Mouse (Mus musculus) CH12.LX (cell line): ENCODE results near the gene Tnfsf10. TPM values are rescaled to one million over a fixed set of nuclear protein-coding genes. Genes with fewer than 3 reads are reported as not detected.

ENCODE experiments used
- DNase-seq: peaks from one replicate; pipeline ENCODE4 v3.0.0-alpha.2; 2013; ENCODE audit errors: extremely low read depth
- H3K27ac ChIP-seq: 2 replicates; pipeline ENCODE4 v1.5.1; 2012; ENCODE audit warnings: low read depth, mild to moderate bottlenecking, control low read depth, moderate library complexity; ENCODE audit not compliant: insufficient read depth
- H3K27me3 ChIP-seq: replicated peaks from 2 replicates; pipeline ENCODE3; 2012; ENCODE audit warnings: inconsistent platforms
- H3K36me3 ChIP-seq, 2 experiments: replicated peaks in 1 of 2; 2 replicates each; pipeline versions ENCODE3 to v1.6.1; 2012; ENCODE audit warnings: inconsistent platforms in 1 of 2, low read length in 1 of 2, mild to moderate bottlenecking in 1 of 2, mixed read lengths in 1 of 2, moderate library complexity in 1 of 2; ENCODE audit not compliant: control insufficient read depth in 1 of 2, insufficient read depth in 1 of 2
- H3K4me1 ChIP-seq, 2 experiments: 2 replicates each; pipeline ENCODE4 v1.6.1; 2012; ENCODE audit warnings: inconsistent platforms in 1 of 2, moderate library complexity in 1 of 2; ENCODE audit not compliant: insufficient read depth in 2 of 2, control insufficient read depth in 1 of 2
- H3K4me2 ChIP-seq: 2 replicates; pipeline ENCODE4 v1.6.1; 2012; ENCODE audit warnings: low read depth, mild to moderate bottlenecking, control low read depth; ENCODE audit not compliant: poor library complexity, insufficient read depth, severe bottlenecking
- H3K4me3 ChIP-seq, 3 experiments: fragments of 150-350 bp in 1 of 3; sonication (generic) in 1 of 3; replicated peaks in 1 of 3; 2 replicates each; pipeline versions ENCODE3 to v1.5.1; 2011 to 2012; ENCODE audit warnings: low read depth in 2 of 3, low read length in 2 of 3, mild to moderate bottlenecking in 2 of 3, moderate library complexity in 2 of 3, control low read depth in 1 of 3, improper control_type of control experiment in 1 of 3, inconsistent platforms in 1 of 3, mixed read lengths in 1 of 3; ENCODE audit not compliant: poor library complexity in 1 of 3
- H3K79me2 ChIP-seq: replicated peaks from 2 replicates; pipeline ENCODE4 v1.6.1; 2012; ENCODE audit warnings: mild to moderate bottlenecking, moderate library complexity; ENCODE audit not compliant: control insufficient read depth, poor library complexity, insufficient read depth, severe bottlenecking; ENCODE audit errors: extremely low read depth
- H3K9ac ChIP-seq: 2 replicates; pipeline ENCODE4 v1.6.1; 2012; ENCODE audit warnings: low read depth, mild to moderate bottlenecking, control low read depth, moderate library complexity; ENCODE audit not compliant: insufficient read depth
- H3K9me3 ChIP-seq: replicated peaks from 2 replicates; pipeline ENCODE3; 2012; ENCODE audit warnings: low read length, inconsistent platforms, mixed read lengths
- BHLHE40 ChIP-seq: IDR thresholded peaks from 2 replicates; pipeline ENCODE4 v1.6.1; 2011; ENCODE audit warnings: mild to moderate bottlenecking, low read depth, low read length, improper control_type of control experiment
- CTCF ChIP-seq, 2 experiments: IDR thresholded peaks in 1 of 2; conservative IDR thresholded peaks in 1 of 2; 2 replicates each; pipeline ENCODE4 v1.5.1; 2011 to 2012; ENCODE audit warnings: low read depth in 2 of 2, low read length in 2 of 2, improper control_type of control experiment in 1 of 2, inconsistent platforms in 1 of 2, mild to moderate bottlenecking in 1 of 2, moderate library complexity in 1 of 2
- ELF1 ChIP-seq: IDR thresholded peaks from 2 replicates; pipeline ENCODE4 v1.6.1; 2014; ENCODE audit warnings: low read depth, mild to moderate bottlenecking, inconsistent platforms, low read length, improper control_type of control experiment
- GABPA ChIP-seq: IDR thresholded peaks from 2 replicates; pipeline ENCODE4 v1.6.1; 2012; ENCODE audit warnings: low read depth, low read length, improper control_type of control experiment, inconsistent platforms; ENCODE audit not compliant: insufficient replicate concordance
- MEF2A ChIP-seq: IDR thresholded peaks from 2 replicates; pipeline ENCODE4 v1.6.1; 2014; ENCODE audit warnings: low read depth, mild to moderate bottlenecking, inconsistent platforms, low read length, improper control_type of control experiment, borderline replicate concordance
- NRF1 ChIP-seq: IDR thresholded peaks from 2 replicates; pipeline ENCODE4 v1.6.1; 2014; ENCODE audit warnings: low read depth, mild to moderate bottlenecking, inconsistent platforms, low read length, improper control_type of control experiment, moderate library complexity
- POLR2AphosphoS2 ChIP-seq: IDR thresholded peaks from 2 replicates; pipeline ENCODE4 v1.6.1; 2011; ENCODE audit warnings: low read depth, low read length, improper control_type of control experiment
- RCOR1 ChIP-seq: conservative IDR thresholded peaks from 2 replicates; pipeline ENCODE4 v1.6.1; 2012; ENCODE audit warnings: low read depth, mild to moderate bottlenecking, inconsistent platforms, low read length, improper control_type of control experiment
- SMC3 ChIP-seq: IDR thresholded peaks from 2 replicates; pipeline ENCODE4 v1.6.1; 2011; ENCODE audit warnings: low read depth, low read length, improper control_type of control experiment
- UBTF ChIP-seq: IDR thresholded peaks from 2 replicates; pipeline ENCODE4 v1.6.1; 2012; ENCODE audit warnings: low read depth, mild to moderate bottlenecking, inconsistent platforms, low read length, improper control_type of control experiment, moderate library complexity
- USF2 ChIP-seq: conservative IDR thresholded peaks from 2 replicates; pipeline ENCODE4 v1.6.1; 2011; ENCODE audit warnings: low read depth, low read length, improper control_type of control experiment
- ZC3H11A ChIP-seq: IDR thresholded peaks from 2 replicates; pipeline ENCODE4 v1.6.1; 2012; ENCODE audit warnings: low read depth, mild to moderate bottlenecking, inconsistent platforms, low read length, improper control_type of control experiment
- ZKSCAN1 ChIP-seq: IDR thresholded peaks from 2 replicates; pipeline ENCODE4 v1.6.1; 2012; ENCODE audit warnings: low read depth, inconsistent platforms, low read length, improper control_type of control experiment, borderline replicate concordance
- dilution Hi-C: fragments of 300-500 bp; cut with MboI; formaldehyde crosslinking; loops from 2 replicates; pipeline ENCODE4 v1.14.3; 2020; ENCODE audit warnings: low sequenced_read_pairs; ENCODE audit not compliant: extremely low pct_unique_long_range_greater_than_20kb, extremely low pct_ligation_motif_present
- in situ Hi-C: fragments of 300-500 bp; cut with MboI; formaldehyde crosslinking; loops from 3 replicates; pipeline ENCODE4 v1.14.3; 2019; ENCODE audit warnings: low sequenced_read_pairs, low pct_ligation_motif_present, low pct_unique_long_range_greater_than_20kb, mixed read lengths
- polyA plus RNA-seq: library from polyadenylated mRNA; unstranded; fragments of >175 nt; gene quantifications from 2 replicates; pipeline ENCODE4 v1.2.1, GENCODE M21; 2012; ENCODE audit warnings: low read depth; ENCODE audit not compliant: insufficient read length
- total RNA-seq, 2 experiments: library from RNA; depleted of rRNA; stranded (reverse); fragments of 300-350 nt in 1 of 2; fragments of >200 nt in 1 of 2; gene quantifications; 2 replicates each; pipeline ENCODE4 v1.2.3; 2012 to 2014

Gene Tnfsf10
- total and polyA plus RNA-seq, 3 experiments: 0.17 to 1.0 (median 0.69) TPM

DNA sequence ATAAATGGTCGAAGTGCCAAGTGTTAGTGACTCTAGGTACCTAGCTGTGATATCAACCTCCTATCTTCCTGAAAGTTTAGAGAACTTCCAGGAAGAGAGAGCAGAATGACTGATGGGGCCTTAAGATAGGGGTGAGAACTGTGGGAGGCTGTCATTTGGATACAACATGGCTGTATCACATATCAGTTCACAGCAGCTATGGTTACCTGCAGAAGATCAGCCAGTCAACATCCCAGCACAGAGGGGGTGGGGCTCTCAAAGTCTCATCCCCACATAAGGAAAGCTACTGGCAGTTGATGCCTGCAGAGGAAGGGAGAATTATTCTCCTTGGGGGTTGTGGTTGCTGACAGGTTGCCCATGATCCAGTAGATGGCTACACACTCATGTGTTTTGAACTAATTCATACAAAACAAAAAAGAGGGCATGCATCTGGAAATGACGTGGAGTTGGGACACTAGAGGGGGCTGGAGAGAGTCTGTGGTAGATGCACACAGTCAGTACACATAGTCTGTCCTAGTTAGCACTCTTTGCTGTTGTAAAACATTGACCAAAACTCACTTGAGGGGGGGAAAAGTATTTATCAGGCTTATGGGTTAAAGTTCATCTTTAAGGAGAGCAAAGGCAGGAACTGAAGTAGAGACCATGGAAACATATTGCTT is 2.2 kb upstream of the Tnfsf10 start:
- no peak for DNase-seq
- peaks cover 0 to 12% of the 10 kb centered on the region in 2 experiments; a peak in 1 of 4 replicates for H3K4me1 ChIP-seq
- dilution Hi-C loops: no loop called here

DNA sequence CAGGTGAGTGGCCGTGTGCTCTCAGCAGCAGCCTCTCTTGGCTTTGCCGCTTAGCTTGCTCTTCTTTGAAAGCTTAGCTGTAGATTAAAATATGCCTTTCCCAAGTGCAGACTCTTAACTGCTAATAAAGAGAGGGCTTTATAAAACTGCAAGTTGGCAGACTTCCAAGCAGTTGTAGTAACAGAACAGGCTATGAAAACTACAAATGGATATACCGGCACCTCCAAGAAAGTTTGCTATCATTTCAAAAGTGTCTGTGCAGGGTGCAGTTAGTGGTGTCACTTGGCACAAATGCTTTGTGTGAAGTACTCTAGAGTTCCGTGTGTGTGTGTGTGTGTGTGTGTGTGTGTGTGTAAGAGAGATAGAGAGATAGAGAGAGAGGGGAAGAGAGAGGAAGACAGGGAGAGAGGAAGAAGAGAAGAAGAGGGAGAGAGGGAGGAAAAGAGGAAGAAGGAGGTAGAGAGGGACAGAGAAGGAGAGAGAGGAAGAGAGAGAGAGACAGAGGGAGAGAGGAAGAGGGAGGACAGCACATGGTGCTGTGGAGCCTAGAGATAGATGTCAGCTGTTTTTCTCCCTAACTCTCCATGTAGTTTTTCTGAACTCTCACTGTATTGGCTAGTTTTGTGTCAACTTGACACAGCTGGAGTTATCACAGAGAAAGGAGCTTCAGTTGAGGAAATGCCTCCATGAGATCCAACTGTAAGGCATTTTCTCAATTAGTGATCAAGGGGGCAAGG is 628 bp downstream of the Tnfsf10 start:
- H3K27me3 ChIP-seq: no peaks in the 10 kb centered on the region
- no peaks in the 10 kb centered on the region for H3K36me3 ChIP-seq
- peaks cover 7 to 22% of the 10 kb centered on the region in 2 experiments; a peak in 3 of 4 replicates for H3K4me1 ChIP-seq
- H3K4me2 ChIP-seq: peak overlapping the region; percentile 67
- no peak for TF ChIP-seq BHLHE40
- TF ChIP-seq UBTF: no peak
- no peak for TF ChIP-seq POLR2AphosphoS2
- no peak for TF ChIP-seq SMC3
- no peak for TF ChIP-seq RCOR1
- no peaks in the 10 kb centered on the region for H3K9me3 ChIP-seq
- in situ Hi-C loops: no loop called here
- dilution Hi-C loops: no loop called here
- no peaks in the 10 kb centered on the region for H3K79me2 ChIP-seq
- no peak for DNase-seq
- H3K9ac ChIP-seq: peak overlapping the region; percentile 18; the same call in 1 of the 2 replicates
- peak overlapping the region; percentile 38 to 66 (median 51) for H3K4me3 ChIP-seq
- peak overlapping the region; percentile 43; the same call in 1 of the 2 replicates for H3K27ac ChIP-seq

More for the DNA sequence above, 2.2 kb upstream of the Tnfsf10 start:
- Histone ChIP-seq H3K79me2 (no peaks in the 10 kb centered on the region), H3K36me3 (no peaks in the 10 kb centered on the region), H3K4me3 (no peak overlapping the region), H3K27me3 (no peaks in the 10 kb centered on the region), H3K9ac (no peak overlapping the region), H3K9me3 (no peaks in the 10 kb centered on the region), H3K27ac (no peak overlapping the region), H3K4me2 (no peak overlapping the region)
- in situ Hi-C loops: no loop called here
- TF ChIP-seq POLR2AphosphoS2 (no peak), ZKSCAN1 (peak; percentile 95), ZC3H11A (no peak), SMC3 (peak; percentile 34; the same call in 1 of the 2 replicates), NRF1 (no peak), CTCF (conservative IDR thresholded peaks at IDR 0.05 in 1 of 2, IDR thresholded peaks at IDR 0.05 in 1 of 2; ENCODE audit: low read depth in 2 of 2, low read length in 2 of 2) (peak; percentile 16 to 57; a peak in 2 of 4 replicates)

DNA sequence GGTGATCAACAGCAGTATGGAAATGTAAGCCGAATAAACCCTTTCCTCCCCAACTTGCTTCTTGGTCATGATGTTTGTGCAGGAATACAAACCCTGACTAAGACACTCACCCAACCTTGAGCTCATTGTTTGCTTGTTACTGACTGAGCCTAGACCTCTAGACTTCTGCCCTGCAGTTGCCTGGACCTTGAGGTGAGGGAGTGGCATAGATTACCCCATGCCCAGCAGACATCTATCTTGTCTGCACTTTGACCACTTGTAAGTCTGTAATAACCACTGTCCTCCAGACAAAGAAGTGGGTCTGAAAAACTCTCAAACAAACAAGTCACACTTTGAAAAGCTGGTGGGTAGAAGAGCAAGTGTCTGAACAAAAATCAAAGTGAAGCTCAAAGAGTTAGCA is 2.8 kb downstream of the Tnfsf10 start:
- Histone ChIP-seq H3K4me2 (no peak overlapping the region), H3K4me3 (no peak overlapping the region), H3K36me3 (no peaks in the 10 kb centered on the region), H3K27me3 (no peaks in the 10 kb centered on the region), H3K4me1 (peaks cover 9 to 21% of the 10 kb centered on the region in 2 experiments), H3K9ac (no peak overlapping the region), H3K27ac (no peak overlapping the region), H3K79me2 (no peaks in the 10 kb centered on the region), H3K9me3 (no peaks in the 10 kb centered on the region)
- TF ChIP-seq ELF1 (no peak), GABPA (no peak), RCOR1 (no peak), USF2 (no peak), MEF2A (no peak)
- in situ Hi-C loops (no loop called here), dilution Hi-C loops (no loop called here)
- DNase-seq: no peak
